In genomic region chr11:50279005-50279404, GRCm38 (mm10) we compare ENCODE assay signal across 21 mouse cellular contexts. TPM values are rescaled to one million over a fixed set of nuclear protein-coding genes. Genes with fewer than 3 reads are reported as not detected.
A peak's percentile ranks its signal among the peaks of the same experiment; 100 is the strongest.
DNase-seq lines count a peak whose midpoint lies in the region; ATAC-seq and TF ChIP-seq lines count a peak whose summit lies in the region.
"Had no signal": no experiment of that assay in that cellular context is flagged by ENCODE, and none has a peak within 500 bp of the region (broad histone marks: within the 10 kb centered on the region; RNA-seq: fewer than 3 reads in every experiment).

No protein-coding gene starts in this region.

- 52% methylated on average over 4 of the region's 4 CpGs for WGBS in lung, embryonic 15.5 days
- 62% methylated on average over 4 of the region's 4 CpGs for WGBS in stomach, postnatal 0 days
- 87% methylated on average over 4 of the region's 4 CpGs for WGBS in thymus, adult 2 months

- H3K36me3 ChIP-seq in lung, embryonic 15.5 days = no peaks in the 10 kb centered on the region
- H3K36me3 ChIP-seq in stomach, postnatal 0 days (ENCODE audit: control insufficient read depth, insufficient read depth, low read length) = no peaks in the 10 kb centered on the region
- H3K36me3 ChIP-seq in thymus, adult 2 months (ENCODE audit: control insufficient read depth, insufficient read depth, low read length) = no peaks in the 10 kb centered on the region

- ATAC-seq in lung, embryonic 15.5 days (ENCODE audit: borderline replicate concordance, extremely low read depth, low FRiP score, low TSS enrichment) = no peak
- no peak for ATAC-seq in stomach, postnatal 0 days (ENCODE audit: low FRiP score, low TSS enrichment)
- ATAC-seq: forebrain, postnatal 0 days had no signal

- peak overlapping the region; percentile 8; the same call in 1 of the 2 replicates for H3K4me2 ChIP-seq in lung, embryonic 15.5 days
- no peak overlapping the region for H3K4me2 ChIP-seq in stomach, postnatal 0 days (replicated peaks; ENCODE audit: low read depth)
- H3K4me2 ChIP-seq: embryonic facial prominence, embryonic 12.5 days; heart, embryonic 12.5 days; hindbrain, embryonic 14.5 days had no signal

- TF ChIP-seq CTCF in stomach, postnatal 0 days (IDR thresholded peaks at IDR 0.05; ENCODE audit: low read depth) = no peak
- TF ChIP-seq CTCF in thymus, adult 2 months (IDR thresholded peaks at IDR 0.05; ENCODE audit: borderline replicate concordance, control insufficient read depth, extremely low read depth, insufficient read depth, low read length, poor library complexity) = no peak

- H3K27me3 ChIP-seq in lung, embryonic 15.5 days = no peaks in the 10 kb centered on the region
- H3K27me3 ChIP-seq in stomach, postnatal 0 days (ENCODE audit: control insufficient read depth, insufficient read depth, low read length) = no peaks in the 10 kb centered on the region
- H3K27me3 ChIP-seq in thymus, adult 2 months (ENCODE audit: control insufficient read depth, insufficient read depth, low read length) = no peaks in the 10 kb centered on the region
- H3K27me3 ChIP-seq: embryonic facial prominence, embryonic 12.5 days; heart, embryonic 12.5 days had no signal

- peak overlapping the region; percentile 64 for H3K27ac ChIP-seq in lung, embryonic 15.5 days
- H3K27ac ChIP-seq in stomach, postnatal 0 days (replicated peaks) = peak overlapping the region; percentile 70
- no peak overlapping the region for H3K27ac ChIP-seq in thymus, adult 2 months (ENCODE audit: control insufficient read depth, insufficient read depth, low read length)
- H3K27ac ChIP-seq: embryonic facial prominence, embryonic 12.5 days; heart, adult 2 months; hindbrain, embryonic 10.5 days; hindbrain, embryonic 14.5 days had no signal

- no peak overlapping the region for H3K4me3 ChIP-seq in lung, embryonic 15.5 days
- no peak overlapping the region for H3K4me3 ChIP-seq in stomach, postnatal 0 days (ENCODE audit: low read depth, low read length)
- H3K4me3 ChIP-seq in thymus, adult 2 months (ENCODE audit: control insufficient read depth, insufficient read depth, low read length) = no peak overlapping the region
- H3K4me3 ChIP-seq: embryonic facial prominence, embryonic 12.5 days; erythroblast, embryonic 14.5 days; heart, adult 2 months; heart, embryonic 12.5 days; hindbrain, embryonic 10.5 days had no signal

- no peaks in the 10 kb centered on the region for H3K9me3 ChIP-seq in lung, embryonic 15.5 days
- H3K9me3 ChIP-seq in stomach, postnatal 0 days (ENCODE audit: control insufficient read depth, low read length) = no peaks in the 10 kb centered on the region
- H3K9me3 ChIP-seq: embryonic facial prominence, embryonic 12.5 days; hindbrain, embryonic 10.5 days had no signal

- H3K9ac ChIP-seq in lung, embryonic 15.5 days = no peak overlapping the region
- H3K9ac ChIP-seq in stomach, postnatal 0 days (ENCODE audit: low read length) = no peak overlapping the region
- H3K9ac ChIP-seq: embryonic facial prominence, embryonic 12.5 days; forebrain, postnatal 0 days; heart, embryonic 12.5 days; hindbrain, embryonic 14.5 days had no signal

- DNase-seq in lung, postnatal 25 days (ENCODE audit: low spot score) = no peak
- DNase-seq in urinary bladder, adult 2 months (ENCODE audit: low spot score) = peak; percentile 1
- no peak for DNase-seq in urinary bladder, postnatal 25 days (ENCODE audit: low spot score)
- DNase-seq in fat pad, adult 2 months (ENCODE audit: extremely low read depth, low read depth, low spot score) = peak; percentile 51
- DNase-seq in stomach, postnatal 0 days (ENCODE audit: low spot score) = peak; percentile 13
- no peak for DNase-seq in thymus, adult 2 months
- no peak for DNase-seq in frontal cortex, postnatal 36 days (ENCODE audit: low spot score in 2 of 2)
- DNase-seq: adrenal gland, adult 8-10 months; adrenal gland, postnatal 36 days; cerebellum, adult 2 months; cerebellum, postnatal 10 days; embryo, embryonic 11 days; forebrain, postnatal 0 days; gastrocnemius, postnatal 36 days; heart, adult 2 months had no signal

- TF ChIP-seq EP300 in stomach, postnatal 0 days (optimal IDR thresholded peaks at IDR 0.05) = no peak

- TF ChIP-seq POLR2A in thymus, adult 2 months (IDR thresholded peaks at IDR 0.05; ENCODE audit: control insufficient read depth, extremely low read depth, insufficient read depth, low read length, poor library complexity) = no peak

- H3K4me1 ChIP-seq in lung, embryonic 15.5 days = peaks cover 18% of the 10 kb centered on the region; the same call in 1 of the 2 replicates
- H3K4me1 ChIP-seq in stomach, postnatal 0 days (replicated peaks; ENCODE audit: control insufficient read depth, insufficient read depth) = no peaks in the 10 kb centered on the region
- peaks cover 10% of the 10 kb centered on the region for H3K4me1 ChIP-seq in thymus, adult 2 months (replicated peaks; ENCODE audit: control insufficient read depth, insufficient read depth, low read length)
- H3K4me1 ChIP-seq: embryonic facial prominence, embryonic 12.5 days; hindbrain, embryonic 10.5 days had no signal

RNA-seq across cellular contexts. Expression of gene Maml1, which starts 13.1 kb away (rescaled TPM):
- 6.2 and 6.5 TPM in 2 replicates for polyA plus RNA-seq in lung, embryonic 15.5 days (2015; fragmentation: Nextera tagmentation; extraction: Ambion mirVana)
- polyA plus RNA-seq in urinary bladder, adult 2 months (2012; rRNA removed) = 12.2 and 15.2 TPM in 2 replicates
- 2.4 TPM in 2 replicates for polyA plus RNA-seq in stomach, postnatal 0 days (2015; fragmentation: Nextera tagmentation; extraction: Ambion mirVana)
- polyA plus RNA-seq in thymus, adult 2 months (2012; rRNA removed) = 35.3 and 41.4 TPM in 2 replicates

RNA-seq across cellular contexts. Expression of gene Ltc4s, which starts 40.6 kb away (rescaled TPM):
- 2.5 and 2.8 TPM in 2 replicates for polyA plus RNA-seq in lung, embryonic 15.5 days (2015; fragmentation: Nextera tagmentation; extraction: Ambion mirVana)
- 16.8 and 36.1 TPM in 2 replicates for polyA plus RNA-seq in urinary bladder, adult 2 months (2012; rRNA removed)
- polyA plus RNA-seq in stomach, postnatal 0 days (2015; fragmentation: Nextera tagmentation; extraction: Ambion mirVana) = 13.2 and 13.8 TPM in 2 replicates
- 34.4 and 46.9 TPM in 2 replicates for polyA plus RNA-seq in thymus, adult 2 months (2012; rRNA removed)
- polyA plus RNA-seq: erythroblast, embryonic 14.5 days had no signal

RNA-seq across cellular contexts. Expression of gene Canx, which starts 46.5 kb away (rescaled TPM):
- polyA plus RNA-seq in lung, embryonic 15.5 days (2015; fragmentation: Nextera tagmentation; extraction: Ambion mirVana) = 352 and 360 TPM in 2 replicates
- polyA plus RNA-seq in urinary bladder, adult 2 months (2012; rRNA removed) = 177 and 247 TPM in 2 replicates
- 171 and 181 TPM in 2 replicates for polyA plus RNA-seq in stomach, postnatal 0 days (2015; fragmentation: Nextera tagmentation; extraction: Ambion mirVana)
- 43.1 and 44.3 TPM in 2 replicates for polyA plus RNA-seq in thymus, adult 2 months (2012; rRNA removed)

Comparison
In these comparisons a context has a peak if more than half of its experiments do, and no peak if none do; other contexts are left out.
1. DNase-seq: peak in urinary bladder, adult 2 months (single experiment), fat pad, adult 2 months (single experiment) and stomach, postnatal 0 days (single experiment); none in lung, postnatal 25 days (single experiment), urinary bladder, postnatal 25 days (single experiment), thymus, adult 2 months (single experiment) and frontal cortex, postnatal 36 days (0 of 2).